Mouse (Mus musculus) monocyte, adult 2 months (primary cell): ENCODE data around the gene Gpc6.

Experiments used
- DNase-seq, 2 experiments: peaks; one replicate each; pipeline ENCODE4 v3.0.0; 2022; ENCODE audit warnings: low spot score in 2 of 2, low read depth in 1 of 2

Gene Gpc6

DNA sequence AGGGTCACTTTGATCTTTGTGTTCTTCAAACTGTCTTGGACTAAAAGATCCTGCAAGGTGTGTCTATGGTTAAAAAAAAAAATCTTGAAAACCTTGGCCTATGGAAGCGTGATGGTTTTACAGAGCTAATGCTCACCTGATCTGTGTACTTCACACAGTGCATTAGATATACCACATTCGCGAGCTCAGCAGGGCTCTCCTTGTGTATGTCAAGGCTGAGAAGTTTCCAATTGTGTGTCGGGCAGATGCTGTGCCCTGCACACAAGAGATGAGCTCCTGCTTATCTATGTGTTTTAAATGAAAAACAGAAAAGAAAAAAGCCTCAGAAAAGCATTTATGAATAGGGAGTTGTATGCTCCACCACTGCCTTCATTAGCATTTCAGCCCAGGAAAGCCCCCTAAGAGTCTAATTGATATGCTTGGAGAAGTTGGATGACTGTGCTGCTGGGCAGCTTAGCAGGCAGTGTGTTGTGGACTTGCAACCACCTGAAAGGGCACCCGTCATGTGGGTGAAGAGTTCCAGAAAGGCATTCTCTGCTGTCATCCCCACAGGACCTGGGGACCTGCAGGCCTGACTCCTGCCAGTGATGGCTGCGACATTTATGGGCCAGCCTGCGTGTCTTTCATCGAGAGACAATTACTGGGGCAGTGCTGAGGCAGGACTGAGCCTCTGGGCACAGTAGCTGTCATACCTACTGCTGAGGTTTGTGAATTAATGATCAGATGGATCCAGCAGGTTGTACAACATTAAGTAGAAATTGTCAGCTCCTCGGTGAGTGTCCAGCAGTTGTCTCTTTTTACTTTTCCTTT lies 436.2 kb downstream of the Gpc6 start:
- no peak for DNase-seq

DNA sequence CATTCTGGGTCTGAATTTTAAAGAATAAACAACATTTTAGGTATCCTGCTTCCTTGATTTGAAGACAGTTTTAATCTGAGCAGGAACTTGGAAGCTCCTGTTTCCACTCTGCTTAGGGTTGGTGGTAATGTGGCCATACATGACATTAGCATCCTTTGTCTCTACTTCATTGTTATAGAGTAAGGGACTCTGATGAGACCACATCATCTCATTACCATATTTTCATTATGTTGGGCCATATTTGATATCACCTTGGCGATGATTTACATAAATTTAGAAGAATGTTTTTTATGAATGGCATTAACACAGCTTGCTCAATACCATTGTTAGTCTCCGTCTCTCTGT lies 436.8 kb downstream of the Gpc6 start:
- DNase-seq: no peak

DNA sequence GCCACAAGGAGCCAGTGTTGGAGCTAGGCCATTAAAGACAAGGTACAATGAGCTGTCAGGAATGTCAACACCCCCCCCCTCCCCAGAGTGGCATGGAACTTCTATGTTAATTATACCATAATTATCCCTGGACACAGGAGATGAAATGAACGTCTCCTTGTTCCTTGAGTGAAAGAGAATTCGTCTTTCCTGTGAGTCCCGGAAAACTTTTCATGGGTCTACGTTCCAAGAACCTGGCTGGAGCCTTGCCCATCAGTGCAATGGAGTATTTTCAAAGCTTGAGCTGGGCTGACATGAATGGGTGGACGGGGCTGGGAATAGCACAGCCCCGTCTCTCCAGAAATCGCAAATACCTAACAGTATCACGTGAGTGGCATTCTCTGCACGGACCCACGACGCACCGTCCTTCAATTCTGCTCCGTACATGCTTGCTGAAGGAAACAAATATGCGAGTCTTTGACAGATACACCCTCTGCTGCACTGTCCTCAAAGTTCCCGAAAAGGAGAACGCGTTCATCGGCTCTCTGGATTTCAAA lies 444.3 kb downstream of the Gpc6 start:
- no peak for DNase-seq

DNA sequence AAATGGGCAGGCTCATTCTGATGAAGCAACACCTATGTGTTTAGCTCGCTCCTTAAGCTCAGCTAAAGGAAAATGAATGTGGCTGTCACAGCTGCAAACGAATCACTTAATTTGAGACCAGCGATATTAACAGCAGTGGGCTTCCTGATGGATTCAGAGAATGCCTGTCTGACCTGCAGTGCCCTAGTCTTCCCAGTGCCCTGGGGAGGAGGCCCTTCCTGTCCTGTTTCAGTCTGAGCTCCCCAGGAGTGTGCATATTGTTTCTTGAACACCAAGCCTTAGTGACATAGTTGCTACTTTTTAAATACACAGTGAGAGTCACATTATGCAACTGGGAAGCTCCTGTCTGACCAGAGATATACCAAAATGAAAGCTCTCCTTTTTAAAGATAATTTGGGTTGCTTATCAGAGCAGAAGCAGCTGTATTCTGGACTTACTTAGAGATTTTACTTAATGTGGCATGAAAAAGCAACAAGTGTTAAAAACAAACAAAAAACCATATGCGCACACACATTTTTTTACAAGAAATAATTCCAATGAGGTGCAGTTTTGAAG lies 451.8 kb downstream of the Gpc6 start:
- DNase-seq: no peak

DNA sequence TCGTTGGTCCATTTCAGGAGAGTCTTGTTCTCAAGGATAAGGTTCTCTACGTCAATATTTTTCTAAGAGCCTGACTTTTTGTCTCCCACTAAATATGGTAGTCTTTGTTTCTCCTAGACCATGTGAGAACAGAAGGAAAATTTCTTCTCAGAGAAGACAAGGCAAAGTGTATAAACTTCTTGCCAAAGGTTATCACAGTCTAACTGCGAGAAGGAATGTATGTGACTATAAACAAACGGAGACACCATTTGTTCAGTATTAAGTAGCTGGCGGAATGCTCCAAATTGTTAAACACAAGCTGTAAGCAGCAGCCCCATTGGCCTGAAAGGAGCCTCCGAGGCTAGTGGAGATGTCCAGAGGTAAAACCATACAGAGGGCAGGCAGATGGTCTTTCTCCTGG lies 454.9 kb downstream of the Gpc6 start:
- no peak for DNase-seq

DNA sequence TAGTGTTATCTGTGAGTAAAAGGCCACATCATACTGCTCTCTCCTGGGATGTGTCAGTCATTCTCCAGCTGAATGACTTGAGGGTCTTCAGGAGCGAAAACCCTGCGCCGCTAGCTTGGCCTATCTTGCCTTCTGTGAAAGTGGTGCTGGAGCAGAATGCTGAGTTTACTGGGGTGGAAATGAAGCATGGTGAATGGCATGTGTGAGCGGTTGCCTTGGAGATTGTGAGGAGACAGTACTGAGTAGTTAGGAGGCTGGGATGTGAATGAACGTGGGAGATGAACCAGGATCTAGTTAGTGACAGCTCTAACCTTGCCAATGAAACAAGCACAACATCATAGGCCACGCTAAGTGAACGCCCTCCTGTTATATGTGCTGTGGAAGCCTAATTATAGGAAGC lies 458.1 kb downstream of the Gpc6 start:
- no peak for DNase-seq

DNA sequence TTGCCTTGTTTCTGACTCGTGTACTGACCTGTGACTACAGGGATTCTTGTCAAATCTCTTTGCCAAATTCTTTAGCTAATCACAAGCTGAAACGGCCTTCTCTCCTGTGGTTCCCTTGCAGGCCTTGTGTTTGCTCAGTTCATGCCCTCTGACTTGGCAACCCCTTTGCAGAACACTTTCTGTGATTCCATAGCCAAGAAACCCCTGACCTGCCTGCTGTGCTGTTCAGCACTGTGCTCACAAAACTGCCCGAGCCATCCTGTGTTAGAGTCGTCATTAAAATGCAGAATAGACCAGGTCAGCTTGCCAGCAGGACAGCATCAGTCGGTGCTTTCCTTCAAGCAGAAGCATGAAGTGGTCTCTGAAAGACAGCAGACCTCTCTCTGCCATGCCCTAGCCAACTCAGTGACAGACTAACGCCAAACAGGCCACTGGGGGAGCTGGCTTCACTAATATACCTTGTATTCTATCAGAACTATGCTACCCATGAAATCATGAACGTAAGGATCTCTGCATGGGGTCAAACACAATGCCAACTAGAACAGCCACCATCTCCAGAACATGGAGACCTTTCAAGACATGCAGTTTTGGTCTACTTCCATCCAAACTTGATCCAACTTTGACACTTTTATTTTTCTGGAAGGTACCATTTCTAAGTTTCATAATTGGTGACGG lies 459.1 kb downstream of the Gpc6 start:
- DNase-seq: no peak

DNA sequence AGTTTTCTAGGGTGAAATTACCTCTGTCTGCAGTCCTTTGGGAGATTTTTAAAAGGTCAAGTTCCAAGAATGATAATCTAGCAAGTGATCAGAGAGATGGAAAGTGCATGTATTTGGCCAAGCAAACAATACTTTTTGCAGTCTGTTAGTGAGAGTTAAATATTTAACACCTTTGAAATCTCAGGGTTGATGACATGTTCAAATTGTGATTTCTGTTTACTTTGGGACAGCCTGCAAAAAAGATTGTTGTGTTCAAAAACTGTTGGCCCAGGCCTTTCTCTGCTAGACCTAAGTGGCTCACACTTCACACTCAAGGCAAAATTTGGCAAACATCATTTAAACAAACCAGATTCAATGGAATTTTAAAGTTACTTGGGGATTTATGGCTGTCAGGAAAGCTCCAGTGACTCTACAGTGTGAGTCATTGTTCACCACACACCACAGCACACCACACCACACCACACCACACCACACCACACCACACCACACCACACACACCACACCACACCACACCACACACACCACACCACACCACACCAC lies 460.7 kb downstream of the Gpc6 start:
- DNase-seq: no peak

DNA sequence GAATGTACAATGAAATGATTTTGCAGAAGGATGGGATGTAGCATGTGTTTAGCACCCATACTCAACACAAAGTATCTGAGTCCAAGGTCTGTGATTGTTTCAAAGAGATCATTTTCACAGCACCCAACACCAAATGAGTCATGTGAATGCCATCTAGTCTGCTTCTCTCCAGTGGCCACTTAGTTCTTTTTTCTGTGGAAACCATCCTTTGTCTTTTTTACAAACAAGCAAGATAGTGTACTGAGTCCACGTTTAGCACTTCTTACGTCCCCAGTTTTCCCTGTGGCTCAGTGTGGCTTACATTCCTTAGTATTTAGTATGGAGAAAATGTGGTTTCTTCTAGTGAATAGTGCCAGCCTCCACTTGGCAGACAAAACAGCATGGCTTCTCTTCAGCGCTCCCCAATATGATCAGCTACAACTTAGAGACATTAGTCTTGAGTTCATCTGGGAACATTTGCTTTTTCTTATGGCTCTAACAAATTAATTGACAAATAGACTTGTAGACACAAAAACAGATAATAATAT lies 465.7 kb downstream of the Gpc6 start:
- DNase-seq: no peak

DNA sequence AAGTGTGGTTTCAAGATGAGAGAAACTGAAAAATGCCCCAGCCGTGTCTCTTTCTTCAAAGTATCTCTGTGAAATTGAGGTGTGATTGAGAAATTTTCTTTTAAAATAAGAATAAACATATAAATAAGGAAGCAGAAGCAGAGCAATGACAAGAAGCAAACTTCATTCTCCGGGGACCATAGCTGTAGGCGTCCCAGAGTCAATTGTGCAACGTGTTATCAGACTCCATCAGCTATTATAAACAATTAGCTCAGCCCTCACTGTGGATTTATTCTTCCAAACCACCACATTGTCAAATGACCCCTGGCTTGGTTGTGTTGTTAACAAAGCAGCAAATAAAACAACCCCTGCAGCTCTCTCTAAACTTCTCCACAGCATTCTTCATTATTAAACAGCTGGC lies 466.3 kb downstream of the Gpc6 start:
- no peak for DNase-seq

DNA sequence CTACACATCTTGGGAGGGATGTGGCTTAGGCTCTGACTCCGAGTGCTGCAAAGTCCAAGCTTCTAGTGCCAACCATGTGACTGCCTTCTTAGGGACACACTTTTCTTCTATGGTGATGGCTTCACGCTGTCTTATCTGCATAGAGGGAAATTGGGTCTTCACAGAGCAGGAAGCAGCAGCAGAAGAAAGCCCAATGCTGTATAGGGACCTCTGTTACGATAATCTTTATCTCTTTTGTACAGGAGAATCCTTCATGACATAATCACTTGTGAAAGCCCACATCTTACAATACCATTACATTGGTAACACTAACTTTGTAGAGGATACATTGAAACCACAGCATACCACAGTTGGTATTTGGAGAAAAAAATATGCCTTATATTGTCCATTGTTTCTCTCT lies 472.1 kb downstream of the Gpc6 start:
- DNase-seq: no peak

DNA sequence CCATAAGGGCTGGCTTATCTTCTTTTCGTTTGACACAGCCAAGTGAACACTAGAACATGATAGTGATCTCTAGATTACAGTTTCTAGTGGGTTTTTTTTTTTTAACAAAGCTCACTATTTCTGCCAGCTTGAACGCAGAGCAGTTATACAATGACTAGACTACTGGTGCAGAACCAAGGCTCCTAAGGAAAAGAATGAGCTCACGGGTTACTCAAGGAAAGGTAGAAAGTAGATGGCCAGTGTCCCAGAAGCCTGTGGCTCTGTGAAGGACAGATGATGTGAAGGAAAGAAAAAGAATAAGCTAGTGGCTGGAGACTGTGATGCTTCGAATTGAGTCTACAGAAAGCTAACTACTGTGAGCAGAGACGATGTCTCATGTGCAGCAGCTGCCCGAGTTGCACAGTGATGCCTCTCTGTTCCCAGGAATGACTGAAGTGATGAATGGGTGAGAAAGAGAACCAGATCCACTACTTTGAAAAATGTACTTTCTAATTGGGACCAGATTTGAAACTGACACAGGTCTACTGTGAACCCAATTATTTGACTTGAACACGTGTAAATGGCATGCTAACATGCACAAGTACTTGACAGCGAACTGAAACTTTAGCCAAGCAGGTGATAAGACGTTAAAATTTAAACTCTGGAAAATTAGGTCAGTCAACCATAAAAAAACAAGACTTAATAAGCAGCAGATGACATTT lies 482.9 kb downstream of the Gpc6 start:
- no peak for DNase-seq

DNA sequence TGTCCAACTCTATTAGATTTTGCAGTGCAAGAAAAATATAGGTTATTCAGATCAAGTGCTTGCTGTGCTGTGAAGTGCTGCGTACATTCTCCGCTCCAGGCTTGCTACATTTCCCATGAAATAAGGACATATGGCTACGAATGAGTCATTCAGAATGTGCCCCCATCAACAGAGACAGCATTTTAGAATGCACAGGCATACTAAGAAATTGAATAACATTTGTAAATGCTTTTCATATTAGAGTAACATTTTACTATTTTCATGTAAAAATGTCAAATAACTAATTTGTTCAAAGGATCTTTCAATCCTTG lies 483.4 kb downstream of the Gpc6 start:
- no peak for DNase-seq

DNA sequence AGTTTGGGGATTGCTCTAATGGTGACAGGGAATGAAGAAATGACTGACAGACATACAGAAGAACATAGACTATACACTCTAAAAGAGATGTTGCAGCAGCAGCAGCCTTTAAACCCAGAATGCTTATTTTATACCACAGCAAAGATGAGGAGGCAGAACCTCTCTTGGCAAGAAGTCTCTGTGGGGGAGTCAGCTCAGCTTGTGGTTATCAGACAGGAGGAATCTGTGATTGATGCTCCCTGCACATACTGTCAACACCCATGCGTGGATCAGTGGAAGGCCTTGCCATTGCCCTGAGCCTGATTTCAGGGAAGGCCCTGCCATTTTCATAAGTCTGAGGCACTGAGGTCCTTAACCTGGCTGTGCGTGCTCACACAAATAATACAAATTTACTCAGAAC lies 484.7 kb downstream of the Gpc6 start:
- DNase-seq: no peak

DNA sequence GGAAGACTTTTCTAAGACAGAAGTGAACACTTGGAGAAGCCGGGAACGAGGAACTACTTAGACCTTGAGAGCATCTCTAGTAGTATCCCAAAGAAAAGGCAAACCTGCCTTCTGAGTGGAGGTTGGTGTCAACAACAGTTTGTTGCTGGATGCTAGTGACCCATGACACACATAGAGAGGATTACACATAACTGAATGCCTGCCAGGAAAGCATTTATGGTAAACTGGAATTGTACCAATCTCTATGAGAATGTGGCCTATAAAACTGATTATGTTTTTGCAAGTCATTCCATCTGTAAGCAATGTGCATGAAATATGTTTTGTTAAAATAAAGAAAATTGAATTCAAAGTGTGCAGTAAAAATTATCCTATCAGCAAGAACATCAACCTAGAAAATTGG lies 485.4 kb downstream of the Gpc6 start:
- no peak for DNase-seq

DNA sequence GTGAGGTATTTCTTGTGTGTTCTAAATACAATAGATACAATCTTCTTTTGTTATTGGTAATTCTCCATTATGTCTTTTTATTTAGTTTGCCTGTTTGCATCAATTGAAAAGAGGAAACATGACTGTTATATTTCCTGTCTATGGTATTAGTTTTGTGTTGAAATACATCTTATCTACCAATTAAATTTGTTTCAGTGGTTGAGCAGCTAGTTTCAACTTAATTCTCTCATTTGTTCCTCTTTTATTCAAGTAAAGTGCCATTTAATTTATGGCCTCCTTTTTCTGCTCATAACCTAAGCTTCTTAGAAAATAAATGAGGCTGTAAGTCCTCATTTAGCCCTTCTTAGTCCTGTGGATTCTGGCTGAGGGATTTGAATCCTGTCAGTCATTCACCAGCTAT lies 489.9 kb downstream of the Gpc6 start:
- DNase-seq: no peak

DNA sequence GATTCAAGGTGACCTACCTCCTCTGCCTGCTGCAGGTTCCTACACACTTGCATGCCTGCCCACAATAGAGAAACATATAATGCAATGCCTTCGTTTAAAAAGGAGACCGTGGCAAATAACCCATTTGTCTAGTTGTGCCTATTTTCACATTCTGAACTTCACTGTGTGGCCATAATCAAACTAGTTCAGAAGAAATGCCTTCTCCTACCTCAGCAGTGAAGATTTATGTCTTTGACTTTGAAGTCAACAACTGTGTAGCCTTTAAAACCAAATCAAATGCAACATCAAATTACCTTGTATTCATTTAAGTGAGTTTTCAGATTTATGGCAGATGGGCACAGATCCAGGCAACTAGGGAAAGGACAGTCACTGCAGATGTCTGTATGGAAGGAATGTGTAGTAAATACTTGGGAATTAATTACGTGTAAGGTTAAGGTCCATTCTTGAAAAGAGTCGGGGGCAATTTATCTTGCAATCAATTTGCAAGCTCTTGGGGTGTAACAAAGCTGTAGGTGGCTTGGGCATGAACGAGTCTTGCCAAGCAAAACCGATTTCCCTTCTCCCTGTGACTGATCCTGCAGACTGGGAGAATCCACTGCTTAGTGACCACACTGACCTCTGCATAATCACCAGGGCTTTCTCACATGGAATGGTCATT lies 494.6 kb downstream of the Gpc6 start:
- DNase-seq: no peak

DNA sequence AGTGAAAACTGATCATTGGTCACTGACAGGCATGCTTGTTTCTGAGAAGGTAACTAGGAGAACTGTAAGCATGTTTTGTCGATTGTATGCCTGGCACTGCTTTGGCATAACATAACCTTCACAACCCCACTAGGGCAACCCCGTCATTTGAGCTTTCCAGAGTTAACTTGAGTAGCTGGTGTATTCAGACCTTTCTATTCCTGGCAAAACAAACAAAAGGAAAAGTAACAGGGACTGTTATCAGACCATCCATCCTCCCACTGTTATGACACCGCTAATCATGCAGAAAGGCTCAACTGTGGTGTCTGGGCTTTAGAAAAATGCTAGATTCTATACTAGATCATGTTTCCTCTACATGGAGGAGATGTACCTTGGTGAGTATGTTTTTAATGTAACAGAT lies 496.1 kb downstream of the Gpc6 start:
- DNase-seq: no peak

DNA sequence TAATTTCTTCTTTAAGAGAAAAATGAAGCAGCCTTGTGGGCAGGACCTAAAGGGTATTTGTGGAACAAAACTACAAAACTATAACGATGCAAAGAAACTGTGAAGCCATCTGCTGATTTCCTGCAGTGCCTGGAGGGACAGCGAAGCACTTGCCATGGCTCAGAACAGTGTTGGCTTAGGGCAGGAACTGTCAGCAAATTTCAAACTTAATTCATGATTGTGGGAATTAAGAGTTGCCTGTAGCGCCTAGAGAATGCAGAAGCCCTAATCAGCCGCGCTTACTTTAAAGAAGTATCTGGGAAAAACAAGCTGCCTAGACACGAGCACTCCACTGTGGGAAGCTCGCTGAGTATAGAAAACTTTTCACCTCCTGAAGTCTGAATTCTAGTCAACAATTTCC lies 501.0 kb downstream of the Gpc6 start:
- no peak for DNase-seq

DNA sequence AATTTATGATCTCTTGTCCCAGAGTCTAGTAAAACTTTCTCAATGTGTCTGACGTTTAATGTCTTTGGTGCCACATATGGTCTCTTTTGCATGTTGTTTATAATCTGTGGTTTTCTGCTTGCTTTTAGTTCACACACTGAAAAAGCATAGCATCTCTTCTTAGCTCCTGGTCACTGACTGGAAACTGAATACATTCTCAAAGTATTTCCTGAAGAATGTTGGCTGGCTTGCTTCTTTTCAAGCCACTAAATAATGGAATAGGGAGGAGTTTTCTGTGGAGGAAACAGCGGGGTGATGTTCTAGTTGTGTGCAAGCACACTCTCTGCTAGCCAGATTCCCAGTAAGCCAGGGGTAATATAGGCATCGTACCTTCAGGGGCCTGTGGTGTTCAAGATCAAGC lies 502.7 kb downstream of the Gpc6 start:
- DNase-seq: no peak

DNA sequence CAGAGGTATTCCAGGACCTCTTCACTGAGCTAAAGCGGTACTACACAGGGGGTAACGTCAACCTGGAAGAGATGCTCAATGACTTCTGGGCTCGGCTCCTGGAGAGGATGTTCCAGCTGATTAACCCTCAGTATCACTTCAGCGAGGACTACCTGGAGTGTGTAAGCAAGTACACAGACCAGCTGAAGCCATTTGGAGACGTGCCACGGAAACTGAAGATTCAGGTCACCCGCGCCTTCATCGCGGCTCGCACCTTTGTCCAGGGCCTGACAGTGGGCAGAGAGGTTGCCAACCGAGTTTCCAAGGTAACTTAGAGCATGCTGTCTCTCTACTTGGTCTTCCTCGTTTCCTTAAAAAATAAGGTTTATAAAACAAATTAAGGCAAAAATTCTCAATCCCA lies 510.6 kb downstream of the Gpc6 start:
- no peak for DNase-seq
